Mouse (Mus musculus) heart, postnatal 0 days (tissue): ENCODE measurements around the gene Zbtb39.

Experiments
- CTCF ChIP-seq: IDR thresholded peaks from 2 replicates; pipeline ENCODE4 v1.5.1; 2016; ENCODE audit warnings: antibody characterized with exemption, control low read depth, low read depth
- EP300 ChIP-seq: IDR thresholded peaks from 2 replicates; pipeline ENCODE4 v1.6.1; 2016; ENCODE audit warnings: antibody characterized with exemption, low read depth

DNA sequence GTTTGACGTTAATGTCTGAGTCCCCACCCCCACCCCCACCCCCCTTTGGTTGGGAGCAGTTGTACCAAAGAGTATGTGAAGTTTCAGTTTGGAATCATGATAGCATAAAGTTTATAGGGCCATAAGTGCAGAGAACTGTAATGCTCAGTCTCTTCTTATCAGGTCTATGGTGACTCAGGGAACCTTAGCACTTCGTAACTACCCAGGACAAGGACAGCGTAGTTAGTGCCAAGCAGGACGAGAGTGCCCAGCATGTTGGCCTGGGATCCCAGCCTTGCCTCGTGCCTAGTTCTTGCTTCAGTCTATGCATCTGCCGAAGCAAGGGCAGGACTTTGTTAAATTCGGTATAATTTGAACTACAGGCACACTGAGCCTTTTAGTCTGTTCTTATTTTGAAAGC lies 43.6 kb upstream of the Zbtb39 start:
- TF ChIP-seq CTCF: no peak
- TF ChIP-seq EP300: no peak
